Mouse (Mus musculus) naive thymus-derived CD4-positive, alpha-beta T cell, adult 5 months (primary cell): Measurements from ENCODE around the gene Tyk2. TPM values are rescaled to one million over a fixed set of nuclear protein-coding genes. Genes with fewer than 3 reads are reported as not detected.

Experiments used
- polyA plus RNA-seq: library from polyadenylated mRNA; unstranded; fragments of 100-300 nt; shearing (Covaris generic); gene quantifications from one replicate; pipeline ENCODE4 v1.2.1, GENCODE M21; 2017

Gene Tyk2
- polyA plus RNA-seq: 47.8 TPM

DNA sequence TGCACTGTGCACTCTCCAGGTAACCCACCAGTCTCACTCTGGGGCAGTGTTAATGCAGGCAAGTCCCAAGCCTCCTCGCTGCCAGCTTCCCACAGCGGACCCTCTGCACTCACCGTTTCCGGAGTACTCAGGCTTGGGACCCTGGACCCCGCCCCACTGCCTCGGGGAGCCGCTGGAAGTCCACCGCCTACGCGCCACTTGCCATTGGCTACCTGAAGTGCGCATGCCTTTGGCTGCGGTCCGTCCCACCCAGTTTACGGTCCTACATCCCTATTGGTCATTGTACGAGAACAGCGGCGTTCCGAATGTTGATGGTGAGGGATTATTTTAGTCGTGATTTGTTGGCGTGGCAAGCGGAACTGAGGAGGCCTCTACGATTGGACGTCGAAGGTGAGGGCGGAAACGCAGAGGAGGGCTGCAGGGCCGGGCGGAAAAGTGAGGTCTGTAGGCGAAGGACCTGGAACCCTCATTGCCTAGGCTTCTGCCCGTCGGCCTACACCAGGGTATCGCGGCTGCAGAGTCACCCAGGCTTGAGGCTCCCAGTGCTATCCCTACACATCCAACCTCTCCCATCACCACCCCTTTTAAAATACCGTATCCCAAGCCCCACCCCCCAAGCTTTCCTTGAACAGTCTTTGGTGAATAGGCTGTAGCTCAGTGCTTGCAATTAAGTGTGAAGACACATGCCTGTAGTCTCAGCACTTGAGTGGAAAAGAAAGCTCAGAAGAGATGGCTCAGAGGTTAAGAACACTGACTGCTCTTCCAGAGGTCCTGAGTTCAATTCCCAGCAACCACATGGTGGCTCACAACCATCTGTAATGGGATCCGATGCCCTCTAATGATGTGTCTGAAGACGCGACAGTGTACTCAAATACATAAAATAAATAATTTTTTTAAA is at the start of gene Tyk2:
Gene Tyk2, minus strand, starts transcription at position 185 of the 898 bp plus-strand sequence.

DNA sequence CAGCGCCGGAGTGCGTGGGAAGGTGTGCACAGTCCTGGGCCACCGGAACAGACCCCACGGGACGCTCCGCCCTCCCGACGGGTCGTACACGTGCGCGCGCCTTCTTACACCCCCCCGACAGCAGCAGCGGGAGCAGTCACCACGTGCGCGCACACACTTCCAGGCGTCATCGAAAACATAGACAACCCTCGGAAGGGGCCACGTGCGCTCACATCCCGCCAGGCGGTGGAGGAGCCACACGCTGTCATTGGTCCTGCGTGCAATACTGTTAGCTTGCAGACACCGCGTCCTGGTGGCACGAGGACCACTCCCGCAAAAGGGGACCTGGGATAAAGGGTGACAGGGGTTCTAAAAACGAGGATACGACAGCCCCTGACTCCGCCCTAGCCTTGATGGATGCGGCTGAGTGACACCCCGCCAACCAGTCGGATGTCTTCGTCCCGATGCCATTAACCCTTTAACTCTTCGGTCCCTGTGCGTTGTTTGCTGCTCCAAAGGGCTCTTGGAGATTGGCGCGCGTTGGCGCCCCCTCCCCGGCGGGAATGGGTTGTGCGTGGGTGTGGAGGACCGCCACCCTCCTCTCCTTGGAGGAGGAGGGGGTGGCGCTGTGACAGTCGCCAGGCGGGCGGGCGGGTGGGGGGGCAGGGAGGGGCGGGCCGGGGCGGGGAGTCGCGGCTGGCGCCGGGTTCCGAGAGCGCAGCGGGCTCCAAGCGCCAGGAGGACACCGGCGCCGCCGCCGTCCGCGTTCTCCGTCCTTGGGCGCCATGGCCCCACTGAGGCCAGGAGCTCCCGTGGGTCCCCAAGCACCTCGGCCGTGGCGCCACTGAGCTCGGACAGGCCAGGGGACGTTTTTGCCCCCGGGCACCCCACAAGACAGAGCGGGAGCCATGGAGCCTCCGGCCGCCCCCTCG is 34.3 kb upstream of the Tyk2 start, which contains the start of gene Pde4a:
Gene Pde4a, plus strand, starts transcription at position 674 of the 911 bp plus-strand sequence.

DNA sequence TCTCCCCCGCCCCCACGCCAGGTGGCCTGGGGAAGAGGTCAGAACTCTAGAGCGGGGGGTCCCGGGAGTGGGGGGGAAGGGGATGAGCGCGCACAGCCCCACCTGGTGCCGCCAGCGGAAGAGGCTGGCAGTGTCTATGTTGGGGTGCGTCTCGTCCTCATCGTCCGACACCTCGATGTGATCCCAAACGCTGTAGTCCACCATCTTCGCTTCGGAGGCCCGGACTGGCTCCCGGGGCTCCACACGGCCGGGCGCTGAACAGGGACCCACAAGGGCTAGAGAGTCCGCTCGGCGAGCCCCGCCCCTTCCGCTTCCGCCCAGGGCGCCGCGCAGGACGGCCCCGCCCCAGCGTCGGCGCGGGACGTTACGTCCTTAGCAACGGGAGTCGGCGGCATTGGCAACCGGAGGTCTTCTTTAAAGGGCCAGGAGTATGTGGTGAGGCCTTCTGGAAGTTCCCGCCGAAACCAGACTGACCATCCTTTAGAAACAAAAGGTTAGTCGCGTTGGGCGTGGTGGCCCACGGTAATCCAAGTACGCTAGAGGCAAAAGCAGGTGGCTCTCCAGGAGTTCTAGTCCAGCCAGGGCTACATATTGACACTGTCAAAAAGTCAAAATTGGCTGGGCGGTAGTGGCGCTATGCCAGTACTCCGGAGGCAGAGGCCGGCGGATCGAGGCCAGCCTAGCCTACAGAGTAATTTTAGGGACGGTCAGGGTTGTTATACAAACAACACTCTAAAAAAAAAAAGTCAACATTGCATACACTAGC is 18.8 kb upstream of the Tyk2 start, which contains the start of gene Cdc37:
Gene Cdc37, minus strand, starts transcription at position 329 of the 766 bp plus-strand sequence.

DNA sequence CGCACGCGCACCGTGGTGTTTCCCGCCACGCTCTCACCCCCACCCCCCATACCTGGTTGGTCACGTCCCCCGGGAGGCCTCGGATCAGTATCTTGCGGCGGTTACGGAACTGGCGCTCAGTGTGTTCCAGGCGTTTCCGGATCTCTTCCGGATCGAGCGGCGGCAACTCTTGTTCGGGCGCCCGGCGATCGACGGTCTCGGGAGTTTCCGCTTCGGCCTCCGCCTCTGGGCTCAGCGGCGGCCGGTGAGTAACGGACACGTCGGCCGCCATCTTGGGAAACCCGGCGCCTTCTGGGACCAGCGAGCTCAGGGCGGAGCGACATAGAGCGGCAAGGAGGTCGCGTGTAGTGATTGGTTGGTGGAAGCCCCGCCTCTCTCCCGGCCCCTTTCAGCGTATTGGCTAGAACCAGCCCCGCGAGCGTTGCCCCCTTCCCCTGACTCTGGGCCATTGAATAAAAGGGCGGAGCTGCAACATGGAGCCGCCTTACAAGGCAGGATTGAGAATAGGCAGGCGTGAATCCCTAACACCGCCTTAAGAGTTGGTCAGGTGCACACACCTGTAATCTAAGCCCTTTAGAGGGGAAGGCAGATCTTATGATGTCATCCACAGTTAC is 39.2 kb downstream of the Tyk2 start, which contains the start of the genes Gm38431 and Raver1:
Gene Gm38431, minus strand, starts transcription at position 291 of the 614 bp plus-strand sequence.
Gene Raver1, minus strand, starts transcription at position 302 of the 614 bp plus-strand sequence.

GRCm38 (mm10) chr9:21073044-21073840 is 57.8 kb downstream of the Tyk2 start, which contains the start of the genes Gm49373 and Fdx1l:
Gene Gm49373 (minus strand): TSS chr9:21073096.
Gene Fdx1l (minus strand): TSS chr9:21073614.

GRCm38 (mm10) chr9:21067006-21067684 is 63.9 kb downstream of the Tyk2 start, which contains the start of gene Zglp1:
Gene Zglp1 (minus strand): TSS chr9:21067093.

Other genes starting within 250 kb of the Tyk2 start
- gene Ppan, start 243.1 kb downstream of the Tyk2 start, polyA plus RNA-seq: 106 TPM
- 303 TPM for gene Eif3g, start 232.6 kb downstream of the Tyk2 start, polyA plus RNA-seq
- 75.5 TPM for gene Dnmt1, start 171.4 kb downstream of the Tyk2 start, polyA plus RNA-seq
- gene S1pr2, start 154.5 kb downstream of the Tyk2 start, polyA plus RNA-seq: 2.3 TPM
- 96.9 TPM for gene Mrpl4, start 128.5 kb downstream of the Tyk2 start, polyA plus RNA-seq
- 31.7 TPM for gene Icam1, start 115.3 kb downstream of the Tyk2 start, polyA plus RNA-seq
- gene Icam4, start 101.9 kb downstream of the Tyk2 start, polyA plus RNA-seq: 0.56 TPM
- not detected for gene Icam5, start 99.2 kb downstream of the Tyk2 start, polyA plus RNA-seq
- not detected for gene Zglp1, start 64.2 kb downstream of the Tyk2 start, polyA plus RNA-seq
- gene Gm49373, start 58.1 kb downstream of the Tyk2 start, polyA plus RNA-seq: 0.44 TPM
- gene Fdx1l, start 57.6 kb downstream of the Tyk2 start, polyA plus RNA-seq: 35.4 TPM
- gene Gm38431, start 39.2 kb downstream of the Tyk2 start, polyA plus RNA-seq: 2.2 TPM
- 64.1 TPM for gene Raver1, start 39.2 kb downstream of the Tyk2 start, polyA plus RNA-seq
- 278 TPM for gene Cdc37, start 18.7 kb upstream of the Tyk2 start, polyA plus RNA-seq
- 0.35 TPM for gene Pde4a, start 34.5 kb upstream of the Tyk2 start, polyA plus RNA-seq
- gene Keap1, start 108.1 kb upstream of the Tyk2 start, polyA plus RNA-seq: 31.0 TPM
- not detected for gene S1pr5, start 117.2 kb upstream of the Tyk2 start, polyA plus RNA-seq
- 59.5 TPM for gene Atg4d, start 134.1 kb upstream of the Tyk2 start, polyA plus RNA-seq
- 36.7 TPM for gene Kri1, start 156.7 kb upstream of the Tyk2 start, polyA plus RNA-seq
- gene Cdkn2d, start 160.2 kb upstream of the Tyk2 start, polyA plus RNA-seq: 77.2 TPM
- gene Ap1m2, start 181.1 kb upstream of the Tyk2 start, polyA plus RNA-seq: 5.0 TPM
- gene Slc44a2, start 189.5 kb upstream of the Tyk2 start, polyA plus RNA-seq: 509 TPM
- gene Ilf3, start 236.6 kb upstream of the Tyk2 start, polyA plus RNA-seq: 85.5 TPM